Mouse (Mus musculus) embryonic facial prominence, embryonic 14.5 days (tissue): ENCODE results near the gene Gm42420. TPM values are rescaled to one million over a fixed set of nuclear protein-coding genes. Genes with fewer than 3 reads are reported as not detected.
A peak's percentile ranks its signal among the peaks of the same experiment; 100 is the strongest.

Experiments
- ATAC-seq: fragments of 200-750 bp; cut with Nextera tagmentation; 2 replicates; pipeline ENCODE4 v1.8.0; 2017; ENCODE audit warnings: low read depth, moderate number of reproducible peaks, moderate TSS enrichment
- DNase-seq: peaks from one replicate; pipeline ENCODE4 v3.0.0-alpha.2; 2015; ENCODE audit warnings: low spot score
- H3K27ac ChIP-seq: fragments of 300-500 bp; sonication (generic); replicated peaks from 2 replicates; pipeline ENCODE4 v1.5.1; 2014; ENCODE audit warnings: low read depth, mild to moderate bottlenecking, low read length, moderate library complexity
- H3K27me3 ChIP-seq: fragments of 300-500 bp; sonication (generic); replicated peaks from 2 replicates; pipeline ENCODE4 v1.6.1; 2014; ENCODE audit warnings: low read length; ENCODE audit not compliant: control insufficient read depth, insufficient read depth
- H3K36me3 ChIP-seq: fragments of 300-500 bp; sonication (generic); 2 replicates; pipeline ENCODE4 v1.6.1; 2014; ENCODE audit warnings: low read length, mixed read lengths; ENCODE audit not compliant: control insufficient read depth, insufficient read depth
- H3K4me1 ChIP-seq: fragments of 300-500 bp; sonication (generic); 2 replicates; pipeline ENCODE4 v1.6.1; 2014; ENCODE audit warnings: antibody characterized with exemption, low read length; ENCODE audit not compliant: control insufficient read depth, insufficient read depth
- H3K4me2 ChIP-seq: fragments of 300-500 bp; sonication (generic); 2 replicates; pipeline ENCODE4 v1.6.1; 2014; ENCODE audit warnings: low read depth, mild to moderate bottlenecking, low read length, moderate library complexity, mixed read lengths
- H3K4me3 ChIP-seq: fragments of 300-500 bp; sonication (generic); 2 replicates; pipeline ENCODE4 v1.5.1; 2014; ENCODE audit warnings: low read depth, mild to moderate bottlenecking, low read length
- H3K9ac ChIP-seq: fragments of 300-500 bp; sonication (generic); 2 replicates; pipeline ENCODE4 v1.6.1; 2014; ENCODE audit warnings: low read depth, mild to moderate bottlenecking, low read length, moderate library complexity, mixed read lengths
- H3K9me3 ChIP-seq: fragments of 300-500 bp; sonication (generic); 2 replicates; pipeline ENCODE4 v1.6.1; 2016; ENCODE audit warnings: low read length; ENCODE audit not compliant: control insufficient read depth
- WGBS: fragments of 180-500 bp; shearing (Covaris S2); extraction: QIAGEN DNeasy Blood & Tissue Kit; methylation state at CpG from one replicate; pipeline ENCODE4 v1.1.7; 2014; 5-methylcytosine and 5-hydroxymethylcytosine counted together
- polyA plus RNA-seq: library from polyadenylated mRNA; unstranded; fragments of >200 nt; fragmentation: Nextera tagmentation; extraction: Ambion mirVana; gene quantifications from 2 replicates; pipeline ENCODE4 v1.2.1, GENCODE M21; 2014

Gene Gm42420
- polyA plus RNA-seq: not detected in 2 replicates

DNA sequence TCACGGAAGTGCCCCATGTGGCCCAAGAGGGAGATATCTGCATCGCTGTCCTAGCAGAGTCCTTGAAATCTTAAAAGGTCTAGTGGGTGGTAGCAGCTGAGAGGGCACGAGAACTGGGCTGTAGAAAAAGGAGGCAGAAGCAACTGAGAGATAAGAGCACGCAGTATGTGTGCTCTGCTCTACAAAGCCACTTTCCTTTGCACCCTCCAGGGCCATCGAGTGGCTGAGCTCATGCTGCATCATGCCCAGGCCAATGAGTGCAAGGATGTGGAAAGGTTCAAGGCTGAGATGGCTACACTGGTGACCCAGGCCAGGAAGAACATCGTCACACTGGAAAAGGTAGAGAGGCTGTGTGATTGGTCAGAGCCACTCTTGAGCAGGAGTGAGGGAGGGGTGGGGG lies at the start of gene Gm42420:
Gene Gm42420 (plus strand): TSS at position 237 of the 400 bp plus-strand sequence.
- H3K27ac ChIP-seq: no peak within 1 kb of the TSS
- no peak for ATAC-seq
- H3K4me1 ChIP-seq: no peaks in the 10 kb centered on the region
- H3K36me3 ChIP-seq: peaks cover 70% of the 10 kb centered on the region
- H3K27me3 ChIP-seq: no peaks in the 10 kb centered on the region
- no peak within 1 kb of the TSS for H3K4me2 ChIP-seq
- no peaks in the 10 kb centered on the region for H3K9me3 ChIP-seq
- DNase-seq: no peak
- 89% methylated on average over 6 of the region's 6 CpGs for whole genome bisulfite sequencing
- no peak within 1 kb of the TSS for H3K4me3 ChIP-seq
- H3K9ac ChIP-seq: no peak within 1 kb of the TSS

- 42% methylated on average over 1 of the region's 1 CpGs for WGBS
- no peak for ATAC-seq
Measured at GRCm38 (mm10) chr6:39536621-39537020, 48.9 kb upstream of the Gm42420 start.

GRCm38 (mm10) chr6:39537276-39537675 lies 48.3 kb upstream of the Gm42420 start:
- Histone ChIP-seq H3K4me2 (no peak overlapping the region), H3K4me1 (peaks cover 27% of the 10 kb centered on the region), H3K4me3 (no peak overlapping the region), H3K27ac (no peak overlapping the region), H3K27me3 (no peaks in the 10 kb centered on the region), H3K9me3 (0 out of 2 replicates have a peak, but pooled peaks cover 3% of the 10 kb centered on the region), H3K9ac (no peak overlapping the region), H3K36me3 (peaks cover 6% of the 10 kb centered on the region; the same call in 1 of the 2 replicates)
- DNase-seq (no peak), ATAC-seq (no peak)
- 92% methylated on average over 5 of the region's 5 CpGs for WGBS

More at GRCm38 (mm10) chr6:39536621-39537020, 48.9 kb upstream of the Gm42420 start:
- Histone ChIP-seq H3K27me3 (no peaks in the 10 kb centered on the region), H3K9ac (no peak overlapping the region), H3K36me3 (peaks cover 6% of the 10 kb centered on the region; the same call in 1 of the 2 replicates), H3K4me1 (peaks cover 27% of the 10 kb centered on the region), H3K9me3 (0 out of 2 replicates have a peak, but pooled peaks cover 3% of the 10 kb centered on the region), H3K27ac (no peak overlapping the region), H3K4me3 (no peak overlapping the region), H3K4me2 (no peak overlapping the region)
- DNase-seq: no peak

- H3K9ac ChIP-seq: 0 out of 2 replicates have a peak overlapping the region, but pooled peaks have one; percentile 8
- ATAC-seq: no peak
- H3K36me3 ChIP-seq: peaks cover 6% of the 10 kb centered on the region; the same call in 1 of the 2 replicates
- peak; percentile 71 for DNase-seq
- H3K27me3 ChIP-seq: no peaks in the 10 kb centered on the region
- 0 out of 2 replicates have a peak, but pooled peaks cover 3% of the 10 kb centered on the region for H3K9me3 ChIP-seq
- no peak overlapping the region for H3K4me2 ChIP-seq
- 48% methylated on average over 8 of the region's 8 CpGs for WGBS
- H3K27ac ChIP-seq: no peak overlapping the region; the same call in 1 of the 2 replicates
- H3K4me1 ChIP-seq: peaks cover 36% of the 10 kb centered on the region
- H3K4me3 ChIP-seq: no peak overlapping the region
Measured at GRCm38 (mm10) chr6:39538227-39538626, 47.3 kb upstream of the Gm42420 start.

DNA sequence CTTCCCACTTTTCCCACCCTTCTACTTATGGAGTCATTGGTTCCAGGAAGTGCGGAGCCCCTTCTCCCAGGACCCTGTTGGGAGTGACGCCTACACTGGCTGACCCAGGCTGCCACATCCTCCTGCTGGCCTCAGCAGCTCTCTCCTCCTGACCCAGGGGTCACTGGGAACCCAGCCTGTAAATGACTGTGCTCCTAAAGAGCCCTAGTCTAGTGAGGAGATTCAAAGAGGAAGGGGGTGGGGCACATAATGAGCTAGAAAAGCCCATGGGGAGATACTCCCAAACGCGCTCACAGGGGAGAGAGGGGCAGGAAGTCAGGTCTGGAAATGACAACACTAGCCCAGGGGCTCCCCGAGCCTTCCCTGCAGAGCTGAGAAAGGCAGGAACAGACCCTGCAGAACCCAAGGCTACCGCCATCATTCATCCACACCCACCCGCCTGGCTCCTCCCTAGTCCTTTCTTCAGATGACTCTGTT lies 45.8 kb upstream of the Gm42420 start:
- WGBS: 17% methylated on average over 5 of the region's 7 CpGs
- H3K9me3 ChIP-seq: no peaks in the 10 kb centered on the region
- ATAC-seq: peak; percentile 9
- no peak overlapping the region for H3K4me3 ChIP-seq
- no peaks in the 10 kb centered on the region for H3K36me3 ChIP-seq
- DNase-seq: peak; percentile 56
- H3K27ac ChIP-seq: peak overlapping the region; percentile 61
- peak overlapping the region; percentile 19 for H3K4me2 ChIP-seq
- peaks cover 50% of the 10 kb centered on the region for H3K4me1 ChIP-seq
- H3K9ac ChIP-seq: 0 out of 2 replicates have a peak overlapping the region, but pooled peaks have one; percentile 23
- H3K27me3 ChIP-seq: no peaks in the 10 kb centered on the region

DNA sequence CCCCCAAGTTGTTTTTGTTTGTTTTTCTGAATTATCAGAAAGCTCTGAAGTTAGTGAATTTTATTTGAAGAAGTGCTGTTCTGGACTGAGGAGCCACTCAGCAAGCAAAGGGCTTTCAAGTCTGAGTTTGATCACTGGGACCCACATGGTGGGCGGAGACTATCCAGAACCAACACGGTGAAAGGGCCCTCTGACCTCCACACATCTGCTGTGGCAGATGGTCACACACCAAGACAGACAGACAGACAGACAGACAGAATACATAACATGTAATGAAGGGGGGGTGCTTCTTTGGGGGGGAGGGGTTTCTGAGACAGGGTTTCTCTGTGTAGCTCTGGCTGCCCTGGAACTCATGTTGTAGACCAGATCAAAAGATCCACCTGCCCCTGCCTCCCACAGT lies 45.0 kb upstream of the Gm42420 start:
- H3K4me1 ChIP-seq: peaks cover 55% of the 10 kb centered on the region
- H3K36me3 ChIP-seq: no peaks in the 10 kb centered on the region
- DNase-seq (no peak), ATAC-seq (no peak)
- H3K27me3 ChIP-seq: no peaks in the 10 kb centered on the region
- no peak overlapping the region for H3K9ac ChIP-seq
- 44% methylated on average over 2 of the region's 2 CpGs for WGBS
- no peak overlapping the region for H3K4me3 ChIP-seq
- H3K9me3 ChIP-seq: no peaks in the 10 kb centered on the region
- no peak overlapping the region for H3K4me2 ChIP-seq
- H3K27ac ChIP-seq: 0 out of 2 replicates have a peak overlapping the region, but pooled peaks have one; percentile 61

DNA sequence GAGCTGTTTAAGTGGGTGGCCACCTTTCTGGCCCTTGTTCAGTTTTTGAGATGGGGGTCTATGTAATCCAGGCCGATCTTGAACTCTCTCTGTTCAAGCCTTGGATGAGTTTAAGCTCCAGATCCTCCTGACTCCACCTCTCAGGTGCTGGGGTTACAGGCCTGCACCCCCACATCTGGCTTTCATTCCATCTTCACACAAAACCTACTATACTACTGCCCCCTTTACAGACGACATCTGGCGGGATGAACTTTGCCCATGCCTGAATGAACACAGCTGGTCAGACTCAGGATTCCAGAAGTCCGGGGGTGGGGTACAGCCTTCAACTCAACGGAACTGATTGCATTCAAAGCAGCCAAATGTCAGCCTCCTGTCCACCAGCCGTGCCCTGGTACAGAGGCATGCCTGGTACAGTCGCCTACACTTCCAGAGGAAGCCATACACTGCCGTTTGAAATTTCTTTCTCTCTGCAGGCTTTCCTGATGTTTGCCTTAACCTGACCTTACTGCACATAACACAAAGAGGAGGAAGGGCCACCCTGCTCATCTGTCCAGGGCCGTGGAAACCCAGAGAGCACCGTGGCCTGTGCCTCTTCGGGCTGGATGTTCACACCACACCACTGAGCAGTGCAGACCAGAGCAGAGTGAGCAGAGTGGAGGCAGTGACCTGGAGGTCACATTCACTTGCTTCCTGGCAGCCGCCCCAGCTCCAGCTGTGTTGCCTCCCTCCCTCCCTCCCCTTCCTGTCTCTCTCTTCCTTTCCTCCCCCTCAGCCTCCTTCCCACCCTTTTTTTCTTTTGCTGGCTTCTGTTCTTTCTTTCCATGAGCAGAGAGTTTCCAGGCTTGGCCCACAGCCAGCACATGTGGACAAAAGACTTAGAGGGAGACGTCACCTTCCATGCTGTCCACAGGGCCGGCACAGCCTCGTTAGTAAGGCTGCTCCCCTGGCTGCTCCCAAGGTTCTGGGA lies 42.6 kb upstream of the Gm42420 start:
- Histone ChIP-seq H3K9ac (peak overlapping the region; percentile 43; the same call in 1 of the 2 replicates), H3K4me2 (peak overlapping the region; percentile 1; the same call in 1 of the 2 replicates), H3K4me3 (no peak overlapping the region), H3K27ac (peak overlapping the region; percentile 74), H3K9me3 (no peaks in the 10 kb centered on the region), H3K4me1 (peaks cover 55% of the 10 kb centered on the region), H3K27me3 (no peaks in the 10 kb centered on the region), H3K36me3 (no peaks in the 10 kb centered on the region)
- ATAC-seq: peak; percentile 86
- WGBS: 12% methylated on average over 15 of the region's 15 CpGs
- peak; percentile 95 for DNase-seq

DNA sequence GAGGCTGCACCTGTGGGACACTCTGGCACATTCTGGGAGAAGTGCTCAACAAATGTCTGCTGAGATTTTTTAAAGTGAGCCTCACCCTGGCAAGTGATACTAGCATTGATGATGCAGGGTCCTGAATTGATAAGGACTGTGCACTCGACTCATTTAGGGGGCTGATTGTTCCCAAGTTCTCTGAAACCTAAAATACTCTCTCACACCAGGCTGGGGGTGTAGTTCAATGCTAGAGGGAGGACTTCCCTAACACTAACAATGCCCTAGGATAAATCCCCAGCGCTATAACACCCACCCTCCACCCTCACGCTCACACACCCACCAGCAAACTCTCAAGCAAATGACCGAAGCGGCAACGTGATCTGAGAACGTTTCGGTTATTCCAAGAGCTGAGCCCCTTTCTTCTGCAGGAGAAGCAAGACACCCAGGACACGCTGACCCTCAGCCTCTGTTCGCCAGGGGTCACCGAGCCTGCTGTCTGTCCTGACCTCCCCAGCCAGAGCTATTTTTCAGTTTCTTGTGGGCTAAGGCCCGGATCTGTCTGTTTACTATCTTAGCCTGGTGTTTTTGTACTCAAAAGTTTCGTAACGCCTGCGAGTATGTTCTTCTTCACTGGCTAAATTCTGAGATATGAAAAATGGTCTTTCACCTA lies 41.7 kb upstream of the Gm42420 start:
- 35% methylated on average over 15 of the region's 15 CpGs for WGBS
- H3K4me2 ChIP-seq: 0 out of 2 replicates have a peak overlapping the region, but pooled peaks have one; percentile 1
- H3K4me1 ChIP-seq: peaks cover 47% of the 10 kb centered on the region
- DNase-seq (no peak), ATAC-seq (0 out of 2 replicates have a peak, but pooled peaks have one; percentile 2)
- H3K36me3 ChIP-seq: no peaks in the 10 kb centered on the region
- H3K27ac ChIP-seq: peak overlapping the region; percentile 74
- no peaks in the 10 kb centered on the region for H3K9me3 ChIP-seq
- H3K9ac ChIP-seq: peak overlapping the region; percentile 43; the same call in 1 of the 2 replicates
- H3K4me3 ChIP-seq: no peak overlapping the region
- H3K27me3 ChIP-seq: no peaks in the 10 kb centered on the region
